Mouse (Mus musculus) kidney, postnatal 10 days (tissue): ENCODE results near the gene Mpp6.

ENCODE experiments used
- DNase-seq: peaks from one replicate; pipeline ENCODE4 v3.0.0; 2021; ENCODE audit warnings: mixed read lengths

Mpp6 gene

DNA sequence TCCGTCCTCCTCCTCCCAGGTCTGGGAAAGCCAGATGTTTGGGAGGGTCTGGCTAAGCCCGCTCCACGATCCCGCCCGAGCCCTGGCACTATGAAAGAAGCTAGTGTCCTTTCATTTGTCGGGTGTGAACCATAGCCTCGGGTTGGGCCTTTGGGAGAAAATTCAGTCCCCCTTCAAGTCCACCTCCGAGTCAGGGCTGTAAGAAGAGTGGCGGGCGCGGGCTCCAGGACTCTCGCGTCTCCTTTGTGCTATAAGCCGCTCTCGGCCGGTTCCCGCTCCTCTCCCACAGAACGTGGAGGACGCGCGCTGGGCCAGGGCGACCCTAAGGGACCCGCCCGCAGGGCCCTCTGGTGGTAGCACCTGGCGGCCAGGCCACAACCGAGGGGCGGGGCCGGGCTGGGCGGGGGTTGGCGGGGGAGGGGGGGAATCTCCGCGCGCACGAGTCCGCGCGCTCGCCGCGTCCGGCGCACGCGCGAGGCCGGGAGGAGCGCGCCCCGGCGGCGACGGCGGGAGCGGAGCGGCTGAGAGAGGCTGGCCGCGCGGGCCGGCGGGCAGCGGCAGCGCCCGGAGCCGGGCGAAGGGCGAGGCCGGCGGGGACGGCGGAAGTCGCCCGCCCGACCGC lies at the start of gene Mpp6:
Mpp6 (plus strand) TSS at position 485 of the 622 bp plus-strand sequence.
- peak; percentile 93 for DNase-seq

DNA sequence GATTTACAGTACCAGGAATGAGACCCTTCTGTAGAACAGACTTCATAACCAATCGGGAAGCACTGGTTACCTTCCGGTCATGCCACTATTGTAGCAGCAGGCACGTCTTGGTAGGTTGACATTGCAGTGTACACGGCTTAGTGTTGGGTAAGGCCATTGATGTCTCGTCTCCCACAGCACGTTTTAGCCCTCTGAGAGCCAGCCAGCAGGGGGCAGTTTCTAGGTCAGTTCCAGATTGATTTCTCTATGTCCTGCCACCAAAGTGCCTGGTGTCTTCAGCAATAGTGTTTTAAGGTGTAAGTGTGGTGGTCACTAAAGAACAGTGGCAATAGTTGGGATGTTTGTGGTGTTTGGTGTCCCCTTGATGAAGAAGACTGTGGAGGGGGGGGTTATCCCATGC lies 43.9 kb upstream of the Mpp6 start:
- DNase-seq: no peak

DNA sequence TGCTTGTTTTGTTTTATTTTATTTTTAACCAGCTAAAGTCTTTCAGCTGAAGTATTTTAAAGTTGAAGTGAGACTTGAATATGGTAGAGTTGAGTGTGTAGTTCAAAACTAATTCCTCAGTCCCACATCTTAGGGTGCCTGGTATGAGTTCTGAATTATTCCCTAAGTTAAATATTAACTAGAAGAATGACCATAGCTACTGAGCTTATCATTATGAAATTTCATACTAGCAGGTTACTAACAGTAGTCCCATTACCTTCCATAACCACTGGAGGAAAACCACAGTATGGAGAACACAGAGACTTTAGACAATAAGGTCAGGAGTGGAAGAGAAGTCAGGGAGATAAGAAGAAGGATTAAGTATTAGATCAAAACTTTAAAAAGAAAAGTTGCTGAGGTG lies 41.6 kb upstream of the Mpp6 start:
- no peak for DNase-seq

DNA sequence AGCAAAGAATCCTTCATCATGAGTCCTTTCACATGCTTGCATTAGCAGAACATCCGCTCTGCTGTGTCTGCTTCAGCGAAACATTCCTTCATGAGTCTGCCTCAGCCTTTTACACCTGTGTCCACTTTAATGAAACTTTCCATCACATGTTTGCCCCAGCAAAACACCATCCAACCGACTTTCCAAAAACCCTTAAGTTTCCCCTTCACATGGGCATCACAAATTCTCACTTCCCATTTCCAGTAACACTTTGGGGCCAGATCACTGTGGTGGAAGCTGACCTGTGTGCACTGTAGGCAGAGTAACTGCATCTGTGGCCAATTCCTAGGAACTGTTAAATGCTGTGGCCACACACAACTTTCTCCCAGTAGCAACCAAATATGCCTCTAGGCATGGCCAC lies 34.8 kb upstream of the Mpp6 start:
- DNase-seq: no peak

DNA sequence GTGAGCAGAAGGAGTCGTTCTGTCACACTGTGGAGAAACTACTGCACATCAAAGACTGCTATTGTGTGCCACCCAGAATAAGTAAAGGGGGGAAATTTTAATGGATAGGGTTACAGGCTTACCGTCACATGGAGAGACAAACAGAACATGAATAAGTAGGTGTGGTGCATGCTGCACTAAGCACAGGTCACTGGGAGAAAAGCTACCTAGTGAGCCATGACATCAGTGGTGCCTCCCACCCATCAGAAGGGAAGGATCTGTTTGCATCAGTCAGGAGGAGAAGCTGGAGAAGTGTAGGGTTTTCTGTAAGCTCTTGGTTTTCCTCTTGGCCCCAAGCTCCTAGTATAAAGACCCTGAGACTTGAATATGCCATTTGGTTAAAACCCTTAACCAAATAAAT lies 33.6 kb upstream of the Mpp6 start:
- DNase-seq: no peak

DNA sequence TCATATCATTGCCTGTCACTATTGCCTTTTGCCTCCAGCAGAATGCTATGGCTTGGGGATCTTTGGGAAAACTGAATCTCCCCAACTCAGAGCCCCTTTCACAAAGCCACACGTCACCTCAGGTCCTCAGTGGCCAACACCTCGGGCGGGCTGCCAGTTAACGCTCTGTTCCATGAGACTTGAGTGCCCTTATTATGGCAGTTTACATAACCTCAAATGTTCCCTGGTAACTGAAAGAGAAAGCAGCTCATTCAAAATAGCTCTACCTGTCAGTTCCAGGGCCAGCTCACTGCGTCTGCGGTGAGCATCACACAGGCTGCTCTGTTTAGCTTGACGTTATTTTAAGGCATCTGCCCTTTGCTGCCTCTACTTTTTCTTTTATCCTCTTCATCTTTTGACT lies 29.6 kb upstream of the Mpp6 start:
- DNase-seq: peak; percentile 6

DNA sequence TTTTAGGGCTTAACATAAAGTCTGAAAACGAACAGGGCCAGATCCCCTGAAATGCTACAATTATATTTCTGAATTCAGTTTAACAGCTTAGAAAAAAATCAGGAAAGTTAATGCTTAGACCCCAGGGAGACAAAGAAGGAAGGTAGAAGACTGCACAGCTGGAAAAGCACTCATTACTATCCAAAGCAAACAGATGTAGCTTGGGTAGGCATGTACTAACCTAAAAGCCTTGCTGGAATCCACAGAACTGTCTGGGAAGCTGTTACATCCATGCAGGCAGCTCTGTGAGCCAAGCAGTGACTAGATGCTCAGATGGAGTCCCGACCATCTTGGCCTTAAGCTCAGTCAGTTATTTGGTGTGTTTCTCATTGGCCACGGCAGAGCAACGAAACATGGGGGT lies 24.8 kb upstream of the Mpp6 start:
- no peak for DNase-seq

DNA sequence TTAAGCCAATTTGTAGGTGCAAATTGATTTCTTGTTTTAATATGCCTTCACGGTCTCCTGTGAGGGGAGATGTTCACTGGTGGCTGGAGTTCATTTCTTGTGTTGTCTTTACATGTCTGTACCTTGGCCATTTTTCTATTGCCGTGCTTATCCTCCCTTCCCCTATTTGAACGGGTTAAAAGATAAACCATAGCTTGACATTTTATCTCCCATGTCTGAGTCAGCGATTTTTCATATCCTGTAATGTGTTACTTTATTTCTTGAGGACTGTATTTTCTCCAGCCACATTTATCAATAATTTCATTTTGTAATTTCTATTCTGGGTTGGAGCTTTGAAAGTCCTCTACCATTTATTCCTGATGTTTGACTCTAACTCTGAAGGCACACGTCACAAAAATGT lies 20.7 kb upstream of the Mpp6 start:
- DNase-seq: no peak

DNA sequence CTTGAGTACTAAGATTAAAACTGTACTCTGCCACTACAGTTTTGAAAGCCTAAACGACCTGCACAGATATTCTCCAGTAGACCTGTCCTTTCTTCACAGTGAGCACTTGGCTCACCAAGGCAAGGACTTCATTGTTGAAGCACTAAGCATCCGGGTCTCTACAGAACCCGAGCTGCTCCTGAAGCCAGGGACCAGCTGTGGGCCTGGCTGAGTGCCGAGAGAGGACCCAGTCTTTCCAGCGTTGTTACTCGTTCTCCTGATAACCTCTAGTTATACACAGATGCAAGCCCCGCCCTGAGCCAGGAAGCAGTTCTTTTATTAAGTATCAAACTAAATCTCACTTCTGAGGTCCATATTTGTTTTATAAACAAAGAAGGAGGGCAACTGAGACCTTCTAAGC lies 19.8 kb upstream of the Mpp6 start:
- DNase-seq: peak; percentile 69

DNA sequence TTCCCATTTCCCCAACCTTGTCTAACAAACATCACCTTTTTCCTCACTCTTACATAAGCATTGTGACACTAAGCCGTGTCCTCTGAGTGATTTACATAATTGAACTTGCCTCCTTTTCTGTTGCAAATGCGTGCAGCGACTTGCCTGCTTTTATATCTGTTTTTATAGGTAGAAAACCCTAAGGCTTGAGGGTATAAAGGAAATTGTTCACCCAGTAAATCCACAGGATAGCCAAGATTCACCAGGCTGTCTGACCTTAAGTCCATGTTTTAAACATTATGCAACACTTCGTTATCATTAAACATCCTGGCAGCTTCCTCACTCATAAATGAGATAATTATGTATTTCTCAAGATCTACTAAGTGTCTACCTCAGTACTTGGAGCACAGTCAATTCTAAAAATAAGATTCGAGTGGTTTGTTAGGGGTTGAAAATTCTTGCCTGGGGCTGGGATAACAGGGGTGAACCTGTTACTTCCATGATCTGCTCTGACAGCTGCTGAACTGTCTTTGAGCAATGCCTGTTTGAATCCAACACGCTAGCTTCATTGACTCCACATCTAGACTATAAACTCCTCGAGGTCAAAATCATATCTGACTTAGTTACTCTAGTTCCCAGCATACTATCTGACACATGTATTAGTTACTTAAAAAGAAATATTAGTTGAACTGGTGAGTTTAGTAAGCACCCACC lies 18.4 kb upstream of the Mpp6 start:
- no peak for DNase-seq

DNA sequence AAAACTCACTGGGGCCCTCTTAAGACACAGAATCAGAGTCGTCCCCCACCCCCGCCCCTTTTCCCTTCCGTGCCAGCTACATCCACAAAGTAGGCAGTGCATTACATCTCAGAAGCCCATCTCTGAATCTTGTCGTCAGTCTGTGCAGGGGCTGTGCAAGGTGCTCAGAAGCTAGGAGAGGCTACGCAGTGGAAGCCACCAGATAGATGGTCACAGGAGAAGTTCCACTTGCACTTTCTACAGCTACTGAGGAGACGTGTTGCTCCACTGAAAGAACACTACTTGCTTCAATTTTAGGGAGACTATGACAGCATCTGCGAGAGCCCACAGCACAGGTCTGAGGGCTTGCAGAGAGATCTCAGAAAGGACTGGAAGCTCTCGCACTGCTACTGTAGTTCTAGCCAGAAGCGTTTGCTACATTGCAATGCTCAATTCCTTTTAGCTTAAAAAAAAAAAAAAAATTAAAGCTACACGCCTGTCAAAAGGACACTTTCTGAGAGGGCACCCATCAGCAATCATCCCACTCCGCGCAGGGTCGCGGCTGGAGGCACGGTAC lies 762 bp upstream of the Mpp6 start:
- DNase-seq: no peak

DNA sequence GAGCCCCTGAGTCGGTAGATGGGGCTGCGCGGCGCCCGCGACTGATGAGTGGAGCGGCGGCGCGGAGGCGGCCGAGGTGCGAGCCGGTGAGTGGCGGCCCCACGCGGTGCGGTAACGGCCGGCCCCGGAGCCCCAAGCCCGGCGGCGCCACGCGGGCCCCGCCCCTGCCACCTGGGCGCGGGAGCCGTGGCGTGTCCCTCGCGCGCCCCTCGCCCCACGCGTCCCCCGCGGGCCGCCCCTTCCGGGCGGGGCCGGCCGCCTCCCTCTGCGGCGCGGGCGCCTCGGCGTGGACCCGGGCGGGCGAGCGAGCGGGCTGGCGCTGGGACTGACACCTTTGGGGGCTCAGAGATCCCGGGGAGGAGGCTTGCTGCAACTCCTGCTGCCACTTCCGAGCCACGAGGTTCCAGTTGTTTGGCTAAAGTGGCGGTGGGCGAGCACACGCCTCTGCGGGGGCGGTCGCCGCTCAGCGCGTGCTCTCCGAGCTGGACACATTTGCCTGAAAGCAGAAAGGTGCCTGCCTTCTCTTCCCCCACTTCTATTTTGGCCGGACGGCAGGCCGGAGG lies 419 bp downstream of the Mpp6 start:
- no peak for DNase-seq

DNA sequence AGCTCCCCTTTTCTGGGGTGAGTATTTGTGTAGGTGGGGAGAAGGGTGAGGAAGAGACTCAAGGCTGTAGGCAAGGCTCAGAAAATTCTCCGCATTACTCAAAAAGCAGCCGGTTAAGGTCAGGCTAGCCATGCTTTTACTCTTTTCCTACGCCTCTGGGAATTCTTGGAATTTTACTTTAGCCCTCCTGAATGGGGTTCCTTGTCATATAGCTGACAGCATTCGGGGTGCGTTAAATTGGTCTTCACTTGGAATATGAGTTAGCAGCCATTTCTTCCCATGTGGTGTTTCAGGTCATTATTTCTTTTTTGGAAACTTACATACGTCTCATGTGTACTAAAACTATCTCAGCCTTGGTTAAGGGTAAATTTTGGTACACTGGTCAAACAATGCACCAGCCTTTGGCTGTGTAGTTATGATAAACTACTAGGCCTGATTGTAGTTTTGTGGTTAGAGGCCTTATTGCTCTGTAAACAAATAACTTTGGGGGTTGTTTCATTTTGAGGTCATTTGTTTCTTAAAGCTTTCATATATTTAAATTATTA lies 1.1 kb downstream of the Mpp6 start:
- DNase-seq: no peak

DNA sequence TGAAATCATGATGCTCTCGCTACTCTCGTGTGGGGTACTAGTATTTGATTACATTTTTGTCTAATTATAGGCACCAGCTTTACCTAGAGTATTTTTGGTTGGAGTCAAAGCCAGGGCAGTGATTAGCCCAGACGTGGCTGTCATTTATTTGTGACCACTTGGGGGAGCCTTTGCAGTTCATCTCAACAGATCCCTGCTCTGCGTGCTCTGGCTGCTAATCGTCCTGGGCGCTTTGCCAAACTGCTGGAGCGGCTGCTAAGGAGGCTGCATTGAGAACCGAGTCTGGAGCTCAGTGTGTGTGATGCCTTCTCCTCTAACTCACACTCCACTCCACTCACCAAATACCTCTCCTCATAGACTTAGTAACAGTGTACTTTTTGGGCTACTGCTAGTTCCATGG lies 2.7 kb downstream of the Mpp6 start:
- DNase-seq: peak; percentile 99

DNA sequence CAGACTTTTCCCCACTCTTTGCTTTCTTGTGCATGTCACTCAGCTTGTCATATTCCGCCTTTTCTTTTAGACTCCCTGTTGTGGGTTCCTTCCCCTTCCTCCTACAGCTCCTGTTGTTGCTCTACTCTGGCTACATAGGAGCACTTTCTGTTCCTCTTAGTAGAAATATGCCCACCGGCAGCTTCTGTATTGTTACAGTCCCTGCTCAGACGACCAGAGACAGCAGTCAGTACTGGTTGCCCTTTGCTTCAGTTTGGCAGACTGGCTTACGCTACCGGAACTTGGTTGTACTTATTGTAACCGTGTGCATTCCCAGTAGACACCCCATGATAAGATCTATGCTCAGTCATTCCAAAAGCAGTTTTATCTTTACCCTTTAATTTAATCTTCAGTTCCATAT lies 4.2 kb downstream of the Mpp6 start:
- no peak for DNase-seq

DNA sequence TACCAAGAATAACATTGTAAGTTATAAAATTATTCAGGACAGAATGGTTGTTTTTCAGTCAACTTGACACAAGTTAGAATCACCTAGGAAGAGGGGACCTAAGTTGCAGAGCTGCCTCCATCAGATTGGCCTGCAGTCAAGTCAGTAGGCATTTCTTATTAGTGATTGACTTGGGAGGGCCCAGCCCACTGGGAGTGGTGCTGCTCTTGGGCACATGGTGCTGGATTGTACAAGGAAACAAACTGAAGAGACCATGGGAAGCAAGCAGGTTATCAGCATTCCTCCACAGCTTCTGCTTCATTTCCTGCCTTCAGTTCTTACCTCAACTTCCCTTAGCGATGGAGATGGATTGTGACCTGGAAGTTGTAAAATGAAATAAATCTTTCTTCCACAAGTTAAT lies 10.9 kb downstream of the Mpp6 start:
- no peak for DNase-seq

DNA sequence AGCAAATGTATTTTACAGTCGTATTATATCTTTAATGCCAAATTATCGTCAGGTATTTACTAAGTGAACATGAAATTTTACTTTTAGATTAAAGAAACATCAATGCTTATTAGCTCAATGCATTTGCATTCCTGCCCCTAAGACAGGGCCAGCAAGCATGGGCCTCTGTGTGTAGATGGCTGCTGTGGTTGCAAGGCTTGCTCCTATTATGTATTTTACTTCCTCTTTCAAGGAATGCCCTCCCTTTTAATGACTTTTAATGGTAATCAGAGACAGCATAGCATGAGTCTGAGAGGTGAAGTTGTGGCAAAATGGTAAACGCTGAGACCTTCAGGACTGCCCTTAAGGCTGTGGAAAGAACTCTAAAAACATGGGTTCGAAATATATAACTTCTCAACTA lies 12.8 kb downstream of the Mpp6 start:
- no peak for DNase-seq

DNA sequence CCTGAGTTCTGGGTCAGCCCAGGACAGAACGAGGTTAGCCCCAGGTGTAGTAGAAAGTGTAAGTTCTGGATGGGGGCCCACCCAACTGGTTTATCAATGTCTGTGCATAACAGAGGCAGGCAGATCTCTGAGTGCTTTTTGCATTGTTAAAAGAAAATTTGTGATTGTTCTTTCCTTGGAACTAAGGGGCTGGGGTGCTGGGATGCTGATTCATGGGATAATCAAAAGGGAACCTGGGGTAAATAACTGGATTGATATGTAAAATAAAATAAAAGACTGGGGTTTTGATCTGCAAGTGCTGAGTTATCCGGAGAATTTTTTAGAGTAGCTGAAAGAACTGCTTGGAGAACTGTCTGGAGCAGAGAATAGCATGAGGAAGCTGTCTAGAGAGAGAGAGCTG lies 14.2 kb downstream of the Mpp6 start:
- DNase-seq: no peak

DNA sequence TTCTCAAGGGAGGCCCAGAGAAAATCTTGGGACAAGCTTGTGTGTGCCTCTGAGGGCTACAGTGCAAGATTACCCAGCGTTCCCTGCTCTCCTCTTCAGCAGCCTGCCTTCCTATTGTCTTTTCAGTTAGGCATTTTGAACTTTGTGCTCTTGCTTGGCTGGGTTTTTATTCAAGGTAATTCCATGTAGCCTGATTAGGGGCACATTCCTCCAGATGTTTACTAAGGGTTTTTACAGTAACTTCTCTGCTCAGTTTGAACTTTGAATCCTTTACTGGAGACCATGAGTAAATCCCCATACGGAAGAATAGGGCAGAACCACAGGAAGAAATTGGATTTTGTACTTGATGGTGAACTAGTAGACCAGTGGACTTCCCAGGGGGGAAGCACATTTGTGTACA lies 16.3 kb downstream of the Mpp6 start:
- DNase-seq: no peak

DNA sequence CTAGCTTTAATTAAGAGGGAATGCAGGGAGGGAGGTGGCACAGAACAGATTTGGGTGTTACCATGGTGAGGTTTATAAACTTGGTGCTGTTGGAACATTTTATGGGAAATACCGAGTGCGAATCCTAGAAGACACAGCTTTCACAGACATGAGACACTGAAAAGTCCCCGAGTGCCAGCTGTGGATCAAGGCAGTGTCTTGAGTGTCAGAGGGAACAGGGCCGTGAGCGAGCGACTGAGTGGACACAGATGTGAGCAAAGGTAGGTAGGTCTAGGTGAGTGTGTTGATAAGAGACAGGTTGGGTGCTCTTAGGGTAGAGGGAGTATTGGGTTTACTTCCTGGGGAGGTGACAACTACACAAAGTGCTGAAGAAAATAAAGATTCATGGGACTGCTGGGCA lies 17.5 kb downstream of the Mpp6 start:
- no peak for DNase-seq

DNA sequence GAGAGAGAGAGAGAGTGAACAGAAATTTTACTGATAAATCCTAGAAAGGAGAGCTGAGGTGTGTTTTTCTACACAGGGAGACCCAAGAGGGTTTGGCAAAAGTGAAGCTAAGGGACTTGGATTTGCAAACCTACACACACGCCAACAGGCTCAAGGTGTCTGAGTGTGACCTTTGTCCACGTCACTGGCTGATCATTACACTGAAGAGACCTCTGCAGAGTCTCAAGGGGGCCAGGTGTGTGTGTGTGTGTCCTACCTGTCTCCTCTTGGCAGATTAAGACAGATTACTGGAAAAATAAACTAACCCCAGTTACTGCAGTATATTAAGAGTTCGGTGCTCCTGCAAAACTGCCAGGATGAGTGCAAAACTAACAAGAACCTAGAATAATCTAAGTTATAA lies 27.6 kb downstream of the Mpp6 start:
- DNase-seq: peak; percentile 42

DNA sequence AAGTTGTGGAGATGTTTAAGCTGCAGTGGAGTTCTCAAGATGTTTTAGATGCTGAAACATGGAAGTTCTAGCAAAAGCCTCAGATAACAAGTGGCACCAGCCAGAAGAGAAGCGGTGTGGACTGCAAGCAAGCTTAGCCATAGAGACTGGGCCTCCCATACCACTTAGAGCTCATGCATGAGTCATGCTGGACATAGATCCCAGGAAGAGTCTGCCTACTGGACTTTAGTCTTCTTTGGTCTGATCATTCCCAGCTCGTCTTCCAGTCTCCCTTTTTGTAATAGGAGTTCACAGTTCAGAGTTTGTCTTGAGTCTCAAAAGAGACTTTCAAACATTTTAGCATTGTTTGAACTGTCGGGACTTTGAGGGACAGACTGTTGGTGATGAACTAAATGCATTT lies 29.5 kb downstream of the Mpp6 start:
- DNase-seq: no peak

DNA sequence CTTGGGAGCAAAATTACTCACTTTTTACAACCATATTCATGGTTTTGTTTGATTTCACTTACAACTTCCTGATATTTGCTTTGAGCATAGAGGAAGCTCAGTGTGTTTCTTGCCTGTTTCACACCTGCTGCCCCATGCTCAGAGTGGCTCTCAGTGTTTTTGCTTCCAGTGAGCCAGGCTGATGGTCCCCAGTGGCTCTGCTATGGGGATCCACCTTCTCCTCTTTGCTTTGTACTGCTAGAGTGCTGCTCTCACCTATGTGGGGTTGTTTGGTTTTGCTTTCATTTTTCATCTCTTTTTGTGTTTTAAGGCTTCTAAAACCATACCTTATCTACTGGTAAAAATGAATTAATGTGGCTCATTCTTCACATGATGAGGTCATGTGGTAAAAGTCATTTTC lies 36.1 kb downstream of the Mpp6 start:
- DNase-seq: no peak

DNA sequence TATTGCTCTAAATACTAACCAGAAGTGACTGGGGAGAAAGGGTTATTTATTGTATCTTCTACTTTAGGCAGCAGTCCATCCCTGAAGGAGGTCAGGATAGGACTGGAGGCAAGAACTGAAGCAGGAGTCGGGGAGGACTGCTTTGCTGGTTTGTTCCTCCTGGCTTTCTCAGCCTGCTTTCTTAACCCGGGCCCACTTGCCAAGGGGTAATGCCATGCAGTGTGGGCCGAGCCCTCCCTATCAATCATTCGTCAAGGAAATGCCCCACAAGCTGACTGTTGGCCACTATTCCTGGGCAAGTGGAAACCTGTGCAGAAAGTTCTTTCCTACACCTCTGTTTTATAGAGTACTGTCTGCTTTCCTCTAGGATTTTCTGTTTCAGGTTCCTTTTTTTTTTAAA lies 39.3 kb downstream of the Mpp6 start:
- no peak for DNase-seq
